Mouse (Mus musculus) liver, embryonic 12.5 days (tissue): ENCODE data around the gene Atm. TPM values are rescaled to one million over a fixed set of nuclear protein-coding genes. Genes with fewer than 3 reads are reported as not detected.

Source experiments
- ATAC-seq: fragments of 200-750 bp; cut with Nextera tagmentation; 2 replicates; pipeline ENCODE4 v1.8.0; 2017; ENCODE audit warnings: moderate number of reproducible peaks, mild to moderate bottlenecking, moderate library complexity
- H3K27ac ChIP-seq: fragments of 300-500 bp; sonication (generic); 2 replicates; pipeline ENCODE4 v1.5.1; 2016; ENCODE audit warnings: mild to moderate bottlenecking
- H3K27me3 ChIP-seq: fragments of 300-500 bp; sonication (generic); replicated peaks from 2 replicates; pipeline ENCODE4 v1.6.1; 2016; ENCODE audit warnings: mild to moderate bottlenecking, moderate library complexity
- H3K36me3 ChIP-seq: fragments of 300-500 bp; sonication (generic); 2 replicates; pipeline ENCODE4 v1.6.1; 2016; ENCODE audit warnings: mild to moderate bottlenecking, moderate library complexity
- H3K4me1 ChIP-seq: fragments of 300-500 bp; sonication (generic); 2 replicates; pipeline ENCODE4 v1.6.1; 2016
- H3K4me2 ChIP-seq: fragments of 300-500 bp; sonication (generic); 2 replicates; pipeline ENCODE4 v1.6.1; 2016; ENCODE audit warnings: mild to moderate bottlenecking, moderate library complexity
- H3K4me3 ChIP-seq: fragments of 300-500 bp; sonication (generic); 2 replicates; pipeline ENCODE4 v1.5.1; 2016; ENCODE audit warnings: mild to moderate bottlenecking, moderate library complexity
- H3K9ac ChIP-seq: fragments of 300-500 bp; sonication (generic); 2 replicates; pipeline ENCODE4 v1.6.1; 2016; ENCODE audit warnings: mild to moderate bottlenecking, moderate library complexity
- H3K9me3 ChIP-seq: fragments of 300-500 bp; sonication (generic); replicated peaks from 2 replicates; pipeline ENCODE4 v1.6.1; 2016; ENCODE audit warnings: mild to moderate bottlenecking, moderate library complexity
- WGBS: fragments of 180-500 bp; shearing (Covaris S2); methylation state at CpG from one replicate; pipeline ENCODE4 v1.1.7; 2016; ENCODE audit not compliant: insufficient replicate concordance; 5-methylcytosine and 5-hydroxymethylcytosine counted together
- microRNA-seq: library from miRNA; unstranded; fragments of <30 nt; microRNA quantifications from one replicate; pipeline ENCODE4, GENCODE M21; 2017
- polyA plus RNA-seq: library from polyadenylated mRNA; unstranded; fragments of >200 nt; fragmentation: Nextera tagmentation; extraction: Ambion mirVana; gene quantifications from 2 replicates; pipeline ENCODE4 v1.2.1, GENCODE M21; 2016

The Atm gene
- polyA plus RNA-seq, 1 experiment from 2014 or later, result 7.4 TPM

DNA sequence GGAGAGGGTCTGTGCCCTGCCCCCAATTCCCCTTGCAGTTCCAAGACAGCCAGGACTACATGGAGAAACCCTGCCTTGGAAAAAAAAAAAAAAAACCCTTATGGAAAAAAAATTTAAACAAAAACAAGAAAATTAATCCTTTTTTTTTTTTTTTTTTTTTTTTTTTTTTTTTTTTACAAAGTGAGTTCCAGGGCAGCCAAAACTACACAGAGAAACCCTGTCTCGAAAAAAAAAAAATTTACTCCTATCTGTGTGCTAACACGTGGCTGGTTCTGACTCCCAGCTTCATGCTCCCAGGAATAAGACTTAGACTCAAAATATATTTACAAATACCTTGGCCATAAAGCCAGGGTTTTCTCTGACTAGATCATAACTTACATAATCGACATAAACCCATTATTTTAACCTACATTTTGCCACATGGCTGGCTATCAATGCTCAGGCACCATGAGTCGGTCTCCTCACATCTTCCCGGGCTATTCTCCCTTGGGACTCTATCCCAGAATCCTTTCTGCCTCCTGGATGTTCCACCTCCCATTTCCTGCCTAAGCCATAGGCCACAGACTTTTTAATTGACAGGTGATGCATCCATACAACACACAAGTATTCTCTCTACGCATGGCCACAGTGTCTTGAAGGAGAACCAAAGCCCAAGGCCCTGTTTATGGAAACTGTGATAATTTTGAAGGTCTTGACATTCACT, 132.3 kb downstream of the Atm start:
- 72% methylated on average over 6 of the region's 6 CpGs for WGBS
- H3K4me3 ChIP-seq, result no peak overlapping the region
- H3K27me3 ChIP-seq, result no peaks in the 10 kb centered on the region
- H3K9me3 ChIP-seq, result no peaks in the 10 kb centered on the region
- 0 out of 2 replicates have a peak, but pooled peaks cover 4% of the 10 kb centered on the region for H3K36me3 ChIP-seq
- H3K4me2 ChIP-seq, result no peak overlapping the region
- H3K9ac ChIP-seq, result no peak overlapping the region
- no peak overlapping the region for H3K27ac ChIP-seq
- peaks cover 36% of the 10 kb centered on the region for H3K4me1 ChIP-seq
- ATAC-seq, result no peak

DNA sequence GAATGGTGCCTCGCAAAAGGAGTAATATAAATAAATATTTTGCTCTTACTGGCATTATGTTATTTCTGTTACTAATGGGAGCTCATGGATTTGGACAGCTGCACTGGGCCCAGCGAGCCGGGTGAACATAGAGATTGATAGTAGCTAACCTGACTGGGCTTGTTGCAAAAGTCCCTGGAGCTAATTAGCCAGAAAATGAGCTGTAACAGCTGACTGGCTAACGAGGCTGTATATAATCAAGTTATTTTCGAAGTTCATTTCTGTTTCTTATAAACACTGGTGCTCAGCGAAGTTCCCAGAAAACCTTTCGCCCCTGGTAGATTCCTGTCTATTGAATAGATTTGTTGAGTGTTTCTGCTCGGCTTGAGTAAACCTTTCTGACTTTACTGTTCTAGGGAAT, 133.5 kb downstream of the Atm start:
- no peak overlapping the region for H3K27ac ChIP-seq
- WGBS, result 81% methylated on average over 8 of the region's 8 CpGs
- H3K36me3 ChIP-seq, result 0 out of 2 replicates have a peak, but pooled peaks cover 4% of the 10 kb centered on the region
- H3K4me3 ChIP-seq, result no peak overlapping the region
- peaks cover 28% of the 10 kb centered on the region; the same call in 1 of the 2 replicates for H3K4me1 ChIP-seq
- H3K27me3 ChIP-seq, result no peaks in the 10 kb centered on the region
- H3K9me3 ChIP-seq, result no peaks in the 10 kb centered on the region
- no peak for ATAC-seq
- no peak overlapping the region for H3K4me2 ChIP-seq
- no peak overlapping the region for H3K9ac ChIP-seq

DNA sequence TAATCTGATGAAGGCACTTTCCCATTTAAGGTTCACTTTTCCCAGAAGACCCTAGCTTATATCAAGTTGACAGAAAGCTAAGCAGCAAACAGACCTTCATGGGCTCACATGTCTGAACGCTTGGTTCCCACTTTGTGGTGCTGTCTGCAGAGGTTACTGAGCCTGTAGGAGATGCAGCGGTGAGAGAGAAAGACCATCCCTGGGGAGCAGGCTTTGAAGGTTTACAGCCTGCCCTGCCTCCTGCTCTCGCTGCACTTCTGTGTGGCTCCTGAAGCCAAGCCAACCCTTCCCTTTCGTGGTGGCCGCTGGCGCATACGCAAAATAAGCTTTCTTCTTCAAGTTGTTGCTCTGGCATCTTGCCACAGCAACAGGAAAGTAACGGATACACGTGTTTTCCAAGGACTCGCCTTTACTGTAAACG, 134.2 kb downstream of the Atm start, which contains the start of gene 4930550C14Rik:
Gene 4930550C14Rik (plus strand): TSS at position 35 of the 421 bp plus-strand sequence.
- no peaks in the 10 kb centered on the region for H3K9me3 ChIP-seq
- peaks cover 29% of the 10 kb centered on the region; the same call in 1 of the 2 replicates for H3K4me1 ChIP-seq
- H3K27ac ChIP-seq, result no peak within 1 kb of the TSS
- no peaks in the 10 kb centered on the region for H3K27me3 ChIP-seq
- WGBS, result 45% methylated on average over 11 of the region's 11 CpGs
- 0 out of 2 replicates have a peak within 1 kb of the TSS, but pooled peaks have one; percentile 16 for H3K4me2 ChIP-seq
- no peak for ATAC-seq
- 0 out of 2 replicates have a peak, but pooled peaks cover 4% of the 10 kb centered on the region for H3K36me3 ChIP-seq
- no peak within 1 kb of the TSS for H3K9ac ChIP-seq
- no peak within 1 kb of the TSS for H3K4me3 ChIP-seq

DNA sequence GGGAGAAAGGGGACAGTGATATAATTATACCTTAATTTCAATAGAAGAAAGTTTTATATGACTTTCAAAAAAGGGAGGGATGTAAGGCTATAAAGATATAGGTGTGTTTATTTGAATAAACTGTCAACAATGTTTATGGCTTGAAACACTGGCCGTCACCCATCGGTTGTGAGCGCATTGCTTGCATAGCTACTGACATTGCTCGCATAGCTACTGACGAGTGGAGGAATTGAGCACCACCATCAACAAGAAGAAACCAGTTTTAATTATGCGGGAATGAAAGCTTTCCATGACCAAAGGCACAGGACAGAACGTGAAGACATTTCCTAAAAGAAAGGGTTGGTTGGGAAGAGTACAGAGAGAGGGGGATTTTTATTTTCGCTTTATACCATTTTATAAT, 135.4 kb downstream of the Atm start:
- H3K27me3 ChIP-seq, result no peaks in the 10 kb centered on the region
- no peak for ATAC-seq
- no peak overlapping the region for H3K4me2 ChIP-seq
- WGBS, result 85% methylated on average over 8 of the region's 8 CpGs
- no peak overlapping the region for H3K27ac ChIP-seq
- H3K9me3 ChIP-seq, result no peaks in the 10 kb centered on the region
- H3K4me1 ChIP-seq, result peaks cover 29% of the 10 kb centered on the region; the same call in 1 of the 2 replicates
- no peak overlapping the region for H3K9ac ChIP-seq
- 0 out of 2 replicates have a peak, but pooled peaks cover 4% of the 10 kb centered on the region for H3K36me3 ChIP-seq
- H3K4me3 ChIP-seq, result no peak overlapping the region

DNA sequence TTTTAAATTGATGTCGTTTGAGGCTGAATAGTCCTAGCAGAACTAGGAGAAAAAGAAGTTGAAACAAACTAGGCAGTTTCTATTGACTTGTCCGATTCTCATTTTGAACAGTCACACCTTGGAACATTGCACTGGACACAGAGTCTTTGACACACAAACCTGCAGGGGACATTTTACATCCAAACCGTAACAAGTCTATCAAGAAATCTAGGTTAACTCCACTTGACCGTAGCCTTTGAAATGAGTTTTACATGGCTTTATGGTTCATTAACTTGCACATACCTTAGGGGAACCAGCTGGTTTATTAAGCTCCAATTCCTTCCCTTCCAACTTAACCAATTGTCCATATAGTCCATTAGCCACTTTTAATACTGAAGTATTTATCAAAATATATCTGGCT, 135.8 kb downstream of the Atm start:
- Histone ChIP-seq H3K36me3 (0 out of 2 replicates have a peak, but pooled peaks cover 4% of the 10 kb centered on the region), H3K4me1 (peaks cover 28% of the 10 kb centered on the region; the same call in 1 of the 2 replicates), H3K9ac (no peak overlapping the region), H3K4me3 (no peak overlapping the region), H3K4me2 (no peak overlapping the region), H3K27ac (no peak overlapping the region), H3K9me3 (no peaks in the 10 kb centered on the region), H3K27me3 (no peaks in the 10 kb centered on the region)
- no peak for ATAC-seq
- WGBS, result 76% methylated on average over 4 of the region's 4 CpGs

DNA sequence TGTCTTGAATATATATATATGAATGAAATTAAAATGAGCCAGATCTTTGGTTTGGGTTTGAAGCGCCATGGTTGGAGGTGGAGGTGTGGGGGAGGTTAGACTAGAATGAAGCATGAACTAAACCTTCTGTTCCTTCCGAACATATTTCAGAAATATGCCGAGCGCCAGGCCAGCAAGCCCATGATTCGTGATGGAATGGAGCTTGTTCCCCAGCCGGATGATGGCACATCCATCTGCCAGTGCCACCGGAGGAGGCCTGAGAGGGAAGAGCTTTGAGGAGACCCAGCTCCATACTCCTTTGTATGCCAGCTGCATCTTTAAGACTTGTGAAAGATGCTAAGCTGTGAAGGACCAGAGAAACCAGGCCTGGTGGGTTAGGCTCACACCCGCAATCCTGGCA, 137.0 kb downstream of the Atm start:
- H3K9ac ChIP-seq, result no peak overlapping the region
- no peaks in the 10 kb centered on the region for H3K27me3 ChIP-seq
- H3K9me3 ChIP-seq, result no peaks in the 10 kb centered on the region
- no peak overlapping the region for H3K4me3 ChIP-seq
- no peak overlapping the region for H3K27ac ChIP-seq
- no peak for ATAC-seq
- no peak overlapping the region for H3K4me2 ChIP-seq
- whole genome bisulfite sequencing, result 78% methylated on average over 8 of the region's 8 CpGs
- H3K4me1 ChIP-seq, result peaks cover 16% of the 10 kb centered on the region; the same call in 1 of the 2 replicates
- H3K36me3 ChIP-seq, result 0 out of 2 replicates have a peak, but pooled peaks cover 4% of the 10 kb centered on the region

DNA sequence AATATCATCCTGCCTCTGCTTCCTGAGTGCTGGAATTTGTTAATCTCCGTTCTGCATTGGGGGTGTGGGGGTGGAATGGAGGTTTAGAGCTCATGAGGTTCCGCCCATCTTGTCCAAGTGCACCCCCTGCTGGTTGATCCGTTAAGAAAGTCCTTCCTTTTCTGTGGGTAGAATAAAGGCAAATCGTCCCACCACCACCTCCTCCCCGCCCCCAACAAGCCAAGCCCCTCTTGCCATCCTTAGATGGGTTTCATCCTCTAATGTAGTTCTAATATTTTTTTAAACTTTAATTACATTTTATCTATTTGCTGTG, 138.2 kb downstream of the Atm start:
- Histone ChIP-seq H3K4me2 (peak overlapping the region; percentile 19; the same call in 1 of the 2 replicates), H3K4me1 (peaks cover 14% of the 10 kb centered on the region; the same call in 1 of the 2 replicates), H3K4me3 (no peak overlapping the region), H3K36me3 (0 out of 2 replicates have a peak, but pooled peaks cover 4% of the 10 kb centered on the region), H3K27me3 (no peaks in the 10 kb centered on the region), H3K9ac (no peak overlapping the region), H3K9me3 (no peaks in the 10 kb centered on the region), H3K27ac (no peak overlapping the region)
- ATAC-seq, result peak; percentile 15; the same call in 1 of the 2 replicates
- 4% methylated on average over 5 of the region's 5 CpGs for WGBS

DNA sequence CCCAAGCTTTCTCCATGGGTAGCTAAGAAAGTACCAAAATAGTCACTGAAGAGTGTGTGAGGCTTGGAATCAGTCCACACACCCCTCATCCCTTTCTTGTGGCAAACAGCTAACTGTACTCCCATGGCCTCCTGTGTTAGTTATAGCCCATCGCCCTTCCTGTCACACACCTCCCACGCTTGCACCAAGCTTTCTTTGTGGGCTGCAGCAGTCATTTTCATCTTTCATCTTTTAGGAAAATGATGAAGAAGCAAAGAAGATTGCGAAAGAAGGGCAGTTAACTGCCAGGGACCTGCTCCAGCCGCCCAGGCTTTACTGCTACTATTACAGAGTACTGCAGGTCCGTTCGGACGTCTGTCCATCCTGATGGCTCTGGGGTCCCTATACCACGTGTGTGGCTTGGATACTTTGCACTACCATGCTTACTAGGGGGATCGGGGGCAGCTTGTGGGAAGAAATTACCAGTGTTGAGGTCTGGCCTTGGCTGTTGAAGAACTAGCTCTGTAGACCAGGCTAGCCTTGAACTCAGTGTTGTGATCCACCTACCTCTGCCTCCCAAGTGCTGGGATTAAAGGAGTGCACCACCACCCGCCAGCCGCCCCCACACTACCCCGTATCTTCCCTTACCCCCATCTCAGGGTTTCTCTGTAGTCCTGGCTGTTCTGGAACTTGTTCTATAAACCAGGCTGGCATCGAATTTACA, 138.7 kb downstream of the Atm start:
- no peak overlapping the region for H3K4me3 ChIP-seq
- H3K4me2 ChIP-seq, result peak overlapping the region; percentile 19; the same call in 1 of the 2 replicates
- no peak overlapping the region for H3K9ac ChIP-seq
- H3K27me3 ChIP-seq, result no peaks in the 10 kb centered on the region
- WGBS, result 61% methylated on average over 13 of the region's 13 CpGs
- peak; percentile 35 for ATAC-seq
- no peak overlapping the region for H3K27ac ChIP-seq
- peaks cover 14% of the 10 kb centered on the region; the same call in 1 of the 2 replicates for H3K4me1 ChIP-seq
- 0 out of 2 replicates have a peak, but pooled peaks cover 4% of the 10 kb centered on the region for H3K36me3 ChIP-seq
- H3K9me3 ChIP-seq, result no peaks in the 10 kb centered on the region

DNA sequence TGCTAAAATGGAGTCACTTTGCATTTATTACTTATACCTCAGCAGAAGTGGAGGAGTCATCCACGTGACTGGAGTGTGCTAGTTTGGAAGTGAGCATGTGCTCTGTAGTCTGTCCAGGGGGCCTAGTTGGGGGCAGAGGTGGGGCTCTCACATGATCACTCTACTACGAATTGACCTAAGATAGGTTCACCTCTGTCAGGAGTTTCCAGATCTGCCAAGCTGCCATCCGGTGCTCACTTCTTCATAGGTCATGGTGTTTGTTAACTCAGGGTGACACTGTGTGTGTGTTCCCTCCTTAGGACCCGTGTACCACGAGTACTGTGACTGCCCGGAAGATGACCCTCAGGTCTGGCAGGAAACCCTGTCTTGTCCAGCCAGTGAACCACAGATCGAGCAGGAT, 146.4 kb downstream of the Atm start:
- Histone ChIP-seq H3K4me2 (no peak overlapping the region), H3K36me3 (0 out of 2 replicates have a peak, but pooled peaks cover 6% of the 10 kb centered on the region), H3K9me3 (no peaks in the 10 kb centered on the region), H3K27me3 (no peaks in the 10 kb centered on the region; the same call in 1 of the 2 replicates), H3K4me1 (no peaks in the 10 kb centered on the region), H3K4me3 (no peak overlapping the region), H3K27ac (no peak overlapping the region), H3K9ac (no peak overlapping the region)
- no peak for ATAC-seq
- 61% methylated on average over 7 of the region's 7 CpGs for WGBS

Small RNAs within 50 kb of the gene (microRNA-seq; reads per million reads assigned to microRNA genes)
- gene Mir130c, result not detected

Other genes with a start within 250 kb of the Atm start
- 0.23 and 0.46 TPM in 2 replicates for gene Exph5, start 235.1 kb downstream of the Atm start, polyA plus RNA-seq
- 7.3 and 8.3 TPM in 2 replicates for gene Kdelc2, start 152.7 kb downstream of the Atm start, polyA plus RNA-seq
- gene 4930550C14Rik, start 134.4 kb downstream of the Atm start, polyA plus RNA-seq, result 0.89 and 1.0 TPM in 2 replicates
- 12.4 and 13.8 TPM in 2 replicates for gene Npat, start 307 bp upstream of the Atm start, polyA plus RNA-seq
- gene Acat1, start 73.6 kb upstream of the Atm start, polyA plus RNA-seq, result 47.9 and 49.4 TPM in 2 replicates
- gene Cul5, start 133.3 kb upstream of the Atm start, polyA plus RNA-seq, result 20.3 and 23.3 TPM in 2 replicates
- 0.43 and 0.51 TPM in 2 replicates for gene Rab39, start 169.5 kb upstream of the Atm start, polyA plus RNA-seq
- 0.52 and 0.67 TPM in 2 replicates for gene Slc35f2, start 234.8 kb upstream of the Atm start, polyA plus RNA-seq